Mouse (Mus musculus): ENCODE data around the gene 4933405L10Rik. TPM values are rescaled to one million over a fixed set of nuclear protein-coding genes. Genes with fewer than 3 reads are reported as not detected.

The 4933405L10Rik gene
- polyA plus RNA-seq, 1 experiment = not detected

DNA sequence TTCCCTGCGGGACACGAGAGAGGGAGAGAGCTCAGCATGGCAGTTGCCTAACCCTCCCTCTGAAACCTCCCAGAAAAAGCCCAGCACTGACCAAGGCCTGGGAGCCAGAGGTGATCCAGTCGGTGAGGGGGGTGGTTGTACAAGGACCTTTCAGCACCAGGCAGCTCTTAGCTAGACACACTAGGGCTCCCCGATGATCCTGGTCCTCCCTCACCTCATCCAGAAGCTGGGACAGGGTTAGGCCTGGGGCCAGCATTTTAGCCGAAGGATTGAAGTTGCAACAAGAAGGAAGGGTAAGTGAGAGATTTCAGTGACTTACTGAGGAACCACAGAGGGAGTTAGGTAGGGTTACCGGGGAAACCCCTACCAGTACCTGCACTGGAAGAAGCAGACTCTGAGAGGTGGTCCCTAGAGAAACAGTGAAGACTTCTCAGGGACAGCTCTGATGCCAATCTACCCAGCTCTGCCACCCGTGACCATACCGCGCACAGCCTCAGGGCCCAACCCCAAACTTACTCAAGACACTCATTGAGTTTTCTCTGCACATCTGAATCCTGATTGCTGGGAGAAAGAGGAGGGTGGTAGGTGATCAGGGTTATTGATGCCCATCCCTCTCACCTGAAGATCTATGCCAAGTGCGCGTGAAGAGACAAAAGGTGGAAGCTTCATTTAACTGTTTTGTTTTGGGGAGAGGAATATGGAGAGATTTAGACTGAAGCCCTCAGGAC lies 7.8 kb upstream of the 4933405L10Rik start:
- no peak for DNase-seq (ENCODE audit: low read depth, low spot score)
- WGBS = 89% methylated on average over 11 of the region's 11 CpGs

- DNase-seq (ENCODE audit: low read depth, low spot score) = no peak
- WGBS = under 1% methylated on average over 21 of the region's 21 CpGs
Observed at GRCm38 (mm10) chr8:105700566-105700965, 6.9 kb upstream of the 4933405L10Rik start.

DNA sequence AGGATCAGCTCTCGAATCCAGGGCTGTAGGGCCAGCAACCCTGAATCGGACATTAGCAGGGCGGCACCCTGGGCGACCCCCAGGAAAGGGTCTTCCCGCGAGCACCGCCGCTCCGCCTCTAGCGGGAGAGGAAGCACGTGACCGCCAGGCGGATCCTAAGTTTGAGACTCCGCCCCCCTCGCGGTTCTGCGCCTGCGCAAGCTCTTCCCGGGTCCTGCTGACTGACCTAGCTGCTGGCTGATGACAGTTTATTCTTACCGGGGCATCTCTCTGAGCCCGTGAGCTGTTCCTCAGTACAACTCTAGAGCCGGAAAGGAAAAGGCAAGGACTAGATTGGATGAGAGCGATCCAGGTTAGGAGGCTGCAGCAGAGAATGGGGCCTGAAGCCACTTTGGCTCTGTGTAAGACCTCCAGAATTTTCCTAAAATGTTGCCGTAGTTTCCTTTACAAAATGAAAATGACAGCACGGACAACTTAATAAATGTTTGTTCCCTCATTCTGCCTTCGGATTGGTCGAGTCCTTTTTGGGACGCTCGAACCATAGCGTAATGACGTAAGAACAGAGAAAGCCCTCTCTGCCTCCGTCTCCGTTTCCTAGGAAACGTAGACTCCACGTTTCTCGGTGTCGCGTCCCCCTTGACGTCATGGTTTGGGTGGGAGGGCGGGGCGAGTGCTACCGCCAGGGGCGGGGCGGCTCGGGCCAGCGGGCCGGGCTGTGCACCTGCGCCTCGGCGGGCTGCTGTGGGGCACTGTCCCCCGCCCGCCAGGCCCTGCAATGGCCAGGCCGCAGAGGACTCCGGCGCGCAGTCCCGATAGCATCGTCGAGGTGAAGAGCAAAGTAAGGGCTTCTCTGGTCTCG lies 6.3 kb upstream of the 4933405L10Rik start, which contains the start of the genes Acd and Pard6a:
Gene Acd (minus strand): TSS at position 137 of the 859 bp plus-strand sequence.
Gene Pard6a (plus strand): TSS at position 183 of the 859 bp plus-strand sequence.
- WGBS = under 1% methylated on average over 60 of the region's 60 CpGs
- peak; percentile 76 for DNase-seq (ENCODE audit: low read depth, low spot score)

DNA sequence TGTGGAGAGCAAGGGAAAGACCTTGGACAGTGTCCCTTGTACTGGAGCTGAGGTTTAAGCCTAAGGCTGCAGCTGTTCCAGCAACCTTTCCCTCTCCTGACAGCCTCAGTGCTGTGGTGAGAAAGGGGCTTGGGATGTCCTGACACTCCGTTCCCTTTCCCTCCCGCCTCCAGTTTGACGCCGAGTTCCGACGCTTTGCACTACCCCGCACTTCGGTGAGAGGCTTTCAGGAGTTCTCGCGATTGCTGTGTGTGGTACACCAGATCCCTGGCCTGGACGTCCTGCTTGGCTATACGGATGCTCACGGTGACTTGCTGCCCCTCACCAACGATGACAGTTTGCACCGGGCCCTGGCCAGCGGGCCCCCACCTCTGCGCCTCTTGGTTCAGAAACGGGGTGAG lies 5.5 kb upstream of the 4933405L10Rik start:
- WGBS = 64% methylated on average over 18 of the region's 18 CpGs
- DNase-seq (ENCODE audit: low read depth, low spot score) = no peak

DNA sequence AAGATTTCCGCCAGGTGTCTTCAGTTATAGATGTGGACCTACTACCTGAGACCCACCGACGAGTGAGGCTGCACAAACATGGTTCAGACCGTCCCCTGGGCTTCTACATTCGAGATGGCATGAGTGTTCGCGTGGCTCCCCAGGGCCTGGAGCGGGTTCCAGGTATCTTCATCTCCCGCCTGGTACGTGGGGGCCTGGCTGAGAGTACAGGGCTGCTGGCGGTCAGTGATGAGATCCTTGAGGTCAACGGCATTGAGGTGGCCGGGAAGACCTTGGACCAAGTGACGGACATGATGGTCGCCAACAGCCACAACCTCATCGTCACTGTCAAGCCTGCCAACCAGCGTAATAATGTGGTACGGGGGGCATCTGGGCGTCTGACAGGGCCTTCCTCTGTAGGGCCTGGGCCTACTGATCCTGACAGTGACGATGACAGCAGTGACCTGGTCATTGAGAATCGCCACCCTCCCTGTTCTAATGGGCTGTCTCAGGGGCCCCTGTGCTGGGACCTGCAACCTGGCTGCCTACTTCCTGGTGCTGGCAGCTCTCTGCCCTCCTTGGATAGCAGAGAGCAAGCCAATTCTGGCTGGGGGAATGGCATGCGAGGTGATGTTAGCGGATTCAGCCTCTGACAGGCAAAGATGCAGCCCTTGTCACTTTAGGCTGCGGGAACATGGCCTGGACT lies 4.6 kb upstream of the 4933405L10Rik start:
- no peak for DNase-seq (ENCODE audit: low read depth, low spot score)
- WGBS = 95% methylated on average over 24 of the region's 24 CpGs

GRCm38 (mm10) chr8:105704146-105704812 lies 3.2 kb upstream of the 4933405L10Rik start:
- WGBS = 94% methylated on average over 34 of the region's 34 CpGs

DNA sequence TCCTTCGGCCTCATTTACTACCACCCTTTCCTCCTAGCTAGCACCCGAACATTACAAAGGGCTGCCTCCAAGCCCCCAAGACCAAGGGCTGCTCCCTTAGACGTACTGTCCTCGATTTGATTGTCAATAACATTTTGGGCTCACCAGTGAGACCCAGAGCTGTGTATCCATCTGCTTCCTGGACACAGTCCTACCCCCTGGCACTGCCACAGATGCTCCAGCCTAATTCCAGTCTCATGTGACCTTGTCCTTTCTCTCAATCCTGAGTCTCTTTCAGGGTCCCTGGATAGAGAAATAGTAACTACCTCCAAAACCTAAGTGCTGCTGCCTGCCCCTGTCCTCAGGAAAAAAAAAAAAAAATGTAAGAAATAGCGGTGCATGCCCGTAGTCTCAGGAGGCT lies 2.5 kb upstream of the 4933405L10Rik start:
- no peak for DNase-seq (ENCODE audit: low read depth, low spot score)
- 89% methylated on average over 6 of the region's 6 CpGs for WGBS

More at GRCm38 (mm10) chr8:105704146-105704812, 3.2 kb upstream of the 4933405L10Rik start:
- DNase-seq (ENCODE audit: low read depth, low spot score) = no peak

DNA sequence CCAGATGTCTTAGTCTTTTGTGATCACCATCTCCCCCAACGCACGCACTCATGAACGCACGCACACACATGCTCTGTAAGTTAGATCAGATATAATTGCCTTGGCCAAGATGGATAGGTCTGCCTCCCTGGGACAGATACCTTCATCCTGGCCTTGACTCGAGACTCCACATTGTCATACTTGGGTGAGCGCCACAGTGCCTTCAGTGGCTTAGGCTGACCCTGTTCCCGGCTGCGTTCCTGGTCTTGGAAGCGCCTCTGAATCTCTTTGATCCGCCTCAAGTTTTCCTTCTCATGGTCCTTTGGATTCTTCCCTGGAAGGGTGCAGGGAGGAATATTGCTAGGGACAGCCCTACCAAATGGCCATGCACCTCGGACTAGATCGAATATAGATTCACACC lies 1.0 kb upstream of the 4933405L10Rik start:
- DNase-seq (ENCODE audit: low read depth, low spot score) = no peak
- 90% methylated on average over 12 of the region's 12 CpGs for WGBS

GRCm38 (mm10) chr8:105708675-105709074 lies 1.2 kb downstream of the 4933405L10Rik start:
- 92% methylated on average over 8 of the region's 8 CpGs for WGBS
- no peak for DNase-seq (ENCODE audit: low read depth, low spot score)

GRCm38 (mm10) chr8:105709317-105709716 lies 1.9 kb downstream of the 4933405L10Rik start:
- no peak for DNase-seq (ENCODE audit: low read depth, low spot score)
- WGBS = 82% methylated on average over 13 of the region's 14 CpGs

DNA sequence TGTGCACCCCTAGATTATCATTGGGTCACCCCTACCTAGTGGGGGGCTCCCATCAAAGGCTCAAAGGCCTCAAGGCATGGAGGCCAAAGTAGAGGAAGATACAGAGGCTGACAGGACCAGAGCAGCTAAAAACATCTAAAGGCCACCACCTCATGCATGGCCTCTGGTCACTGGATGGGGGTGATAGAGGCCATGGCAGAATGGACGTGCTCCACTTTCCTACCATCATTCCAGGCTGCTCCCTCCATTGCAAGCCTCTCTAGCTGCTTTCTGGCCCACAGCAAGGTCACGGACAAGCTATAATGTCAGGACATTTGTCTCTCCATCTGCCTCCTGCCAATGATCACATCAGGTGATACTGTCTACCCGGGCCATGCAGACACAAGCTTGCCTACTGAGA lies 4.8 kb downstream of the 4933405L10Rik start:
- no peak for DNase-seq (ENCODE audit: low read depth, low spot score)
- 85% methylated on average over 3 of the region's 3 CpGs for WGBS

DNA sequence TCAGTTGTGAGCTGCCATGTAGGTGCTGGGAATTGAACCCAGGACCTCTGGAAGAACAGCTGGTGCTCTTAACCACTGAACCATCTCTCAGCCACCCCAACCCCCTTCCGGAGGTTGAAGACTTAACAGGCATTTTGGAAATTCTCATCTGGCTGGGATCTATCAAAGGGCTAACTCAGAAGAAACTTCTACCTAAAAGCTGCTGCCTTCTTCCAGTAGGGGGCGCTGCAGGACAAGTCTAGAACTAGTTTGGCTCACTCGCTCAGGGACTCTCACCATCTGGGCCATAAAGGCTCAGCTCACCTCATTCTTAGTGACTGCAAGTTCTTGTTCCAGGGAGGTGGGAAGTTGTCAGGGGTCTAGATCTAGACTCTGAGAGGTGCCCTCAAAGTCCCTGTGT lies 6.7 kb downstream of the 4933405L10Rik start:
- WGBS = under 1% methylated on average over 3 of the region's 3 CpGs
- DNase-seq (ENCODE audit: low read depth, low spot score) = peak; percentile 93

DNA sequence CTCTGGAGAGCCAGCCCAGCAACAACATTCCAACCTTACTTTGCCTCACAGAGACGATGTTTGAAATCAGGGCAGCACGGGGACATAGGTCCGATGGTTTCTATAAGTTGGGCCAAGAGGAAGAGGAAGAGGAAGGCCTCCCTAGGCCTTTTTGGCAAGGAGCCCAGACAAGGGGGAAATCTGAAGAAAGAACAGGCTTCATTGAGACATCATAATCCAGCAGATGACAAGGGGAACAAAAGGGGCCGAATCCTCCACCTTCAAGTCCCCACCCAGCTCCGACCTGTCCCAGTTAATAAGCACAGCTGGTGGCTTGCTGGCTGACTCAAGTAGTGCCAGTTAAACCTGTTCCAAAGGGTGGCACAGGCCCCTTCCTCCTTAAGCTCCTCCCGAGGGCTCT lies 7.6 kb downstream of the 4933405L10Rik start:
- DNase-seq (ENCODE audit: low read depth, low spot score) = peak; percentile 31
- WGBS = 16% methylated on average over 6 of the region's 6 CpGs

DNA sequence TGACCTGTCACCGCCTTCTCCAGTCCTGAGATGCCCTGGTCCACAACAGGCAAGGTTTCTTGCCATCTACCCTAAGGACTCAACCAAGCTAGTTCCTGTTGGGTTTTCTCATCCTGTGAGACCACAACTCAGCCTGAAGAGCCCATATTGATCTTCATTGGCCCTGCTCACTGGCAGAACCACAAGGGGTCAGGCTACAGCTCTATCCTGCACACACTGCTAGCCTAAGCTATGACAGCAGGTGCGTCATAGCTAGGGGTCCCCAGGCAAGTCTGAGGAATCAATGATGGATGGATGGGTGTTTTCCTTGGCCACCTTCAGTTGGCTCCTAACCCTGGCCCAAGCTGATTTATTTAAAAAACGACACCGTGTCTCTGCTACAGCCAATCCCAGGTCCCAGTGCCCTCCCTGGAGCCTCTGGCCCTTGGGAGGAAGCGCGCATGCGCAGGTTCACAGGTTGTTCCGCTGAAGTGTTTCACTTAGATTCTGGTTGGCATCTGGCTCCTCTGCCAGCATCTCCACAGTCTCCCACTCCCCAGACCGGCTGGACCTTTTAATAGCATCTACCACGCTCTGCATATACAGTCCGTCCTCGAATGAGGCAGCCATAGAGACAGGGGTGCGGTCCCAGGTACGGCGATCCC lies 9.0 kb downstream of the 4933405L10Rik start:
- no peak for DNase-seq (ENCODE audit: low read depth, low spot score)
- 93% methylated on average over 15 of the region's 15 CpGs for WGBS

GRCm38 (mm10) chr8:105719637-105720036 lies 12.2 kb downstream of the 4933405L10Rik start:
- no peak for DNase-seq (ENCODE audit: low read depth, low spot score)
- 85% methylated on average over 4 of the region's 4 CpGs for WGBS

- DNase-seq (ENCODE audit: low read depth, low spot score) = no peak
- WGBS = 92% methylated on average over 9 of the region's 9 CpGs
Observed at GRCm38 (mm10) chr8:105722861-105723260, 15.4 kb downstream of the 4933405L10Rik start.

DNA sequence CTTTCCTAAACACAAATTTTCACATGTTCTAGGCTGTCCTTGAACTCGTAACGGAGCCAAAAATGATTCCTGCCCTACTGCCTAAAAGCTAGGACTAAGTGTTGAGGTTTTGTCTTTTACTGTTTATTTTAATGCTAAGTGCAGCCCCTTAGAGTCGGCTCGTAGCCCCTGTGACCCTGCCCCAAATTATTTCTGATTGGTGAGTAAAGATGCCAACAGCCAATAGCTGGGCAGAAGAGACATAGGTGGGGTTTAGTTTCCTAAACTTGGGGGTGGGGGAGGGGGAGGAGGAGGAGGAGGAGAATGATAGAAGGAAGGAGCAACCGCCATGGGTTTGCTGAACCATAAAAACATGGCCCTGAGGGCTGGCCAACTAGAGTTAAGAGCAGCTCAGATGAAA lies 18.3 kb downstream of the 4933405L10Rik start:
- WGBS = 86% methylated on average over 5 of the region's 5 CpGs
- no peak for DNase-seq (ENCODE audit: low read depth, low spot score)

DNA sequence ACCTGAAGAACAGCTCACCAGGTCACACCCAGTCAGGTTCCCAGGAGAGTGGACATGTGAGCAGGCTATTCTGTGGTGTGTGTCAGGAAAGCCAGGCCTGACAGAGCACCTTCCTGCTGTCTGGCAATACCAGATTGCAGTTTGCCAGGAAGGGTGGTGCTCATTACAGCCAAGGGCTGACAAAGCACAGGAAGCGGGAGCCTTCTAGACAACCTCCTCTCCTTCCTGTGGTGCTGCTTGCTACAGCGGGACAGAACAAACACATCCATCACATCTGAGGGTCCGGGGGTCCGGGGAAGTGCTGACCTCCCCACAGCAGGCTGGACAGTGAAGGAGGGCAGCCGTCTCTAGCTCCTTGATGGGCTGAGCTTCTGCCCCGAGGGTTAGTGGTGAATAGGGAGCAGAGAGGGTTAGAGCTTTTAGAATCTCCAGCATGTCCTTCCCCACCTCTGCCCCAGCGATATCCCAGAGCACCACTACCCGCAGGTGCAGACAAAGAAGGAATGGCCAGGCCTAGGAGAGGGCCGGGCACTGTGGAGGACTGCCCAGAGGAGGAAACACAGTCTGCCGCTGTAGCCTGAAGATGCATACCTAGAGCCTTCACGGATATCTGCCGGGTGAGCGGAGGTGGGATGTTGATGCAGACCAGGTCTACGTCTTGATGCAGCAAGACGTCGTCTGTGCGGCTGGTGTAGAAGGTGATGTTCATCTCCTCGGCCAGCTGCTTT lies 20.1 kb downstream of the 4933405L10Rik start:
- DNase-seq (ENCODE audit: low read depth, low spot score) = no peak
- 78% methylated on average over 18 of the region's 18 CpGs for WGBS
